Mouse (Mus musculus) testis, adult 2 months (tissue): ENCODE data around the gene Taar4. TPM values are rescaled to one million over a fixed set of nuclear protein-coding genes. Genes with fewer than 3 reads are reported as not detected.

Source experiments
- H3K27ac ChIP-seq: fragments of 200-500 bp; 2 replicates; pipeline ENCODE4 v1.5.1; 2012; ENCODE audit warnings: low read depth, low read length; ENCODE audit not compliant: control insufficient read depth, insufficient read depth
- H3K27me3 ChIP-seq: fragments of 200-500 bp; 2 replicates; pipeline ENCODE4 v1.6.1; 2012; ENCODE audit warnings: mild to moderate bottlenecking, low read length, moderate library complexity; ENCODE audit not compliant: control insufficient read depth, insufficient read depth
- H3K36me3 ChIP-seq: fragments of 200-500 bp; 2 replicates; pipeline ENCODE4 v1.6.1; 2012; ENCODE audit warnings: mild to moderate bottlenecking, low read length; ENCODE audit not compliant: control insufficient read depth, insufficient read depth
- H3K4me1 ChIP-seq: fragments of 200-500 bp; 2 replicates; pipeline ENCODE4 v1.6.1; 2012; ENCODE audit warnings: low read length; ENCODE audit not compliant: control insufficient read depth, insufficient read depth
- H3K4me3 ChIP-seq: fragments of 200-500 bp; 2 replicates; pipeline ENCODE4 v1.5.1; 2012; ENCODE audit warnings: low read depth, mild to moderate bottlenecking, low read length, moderate library complexity, mixed read lengths; ENCODE audit not compliant: control insufficient read depth
- CTCF ChIP-seq: fragments of 200-500 bp; IDR thresholded peaks from 2 replicates; pipeline ENCODE4 v1.5.1; 2012; ENCODE audit warnings: low read depth, mild to moderate bottlenecking, inconsistent platforms, low read length, moderate library complexity; ENCODE audit not compliant: control insufficient read depth, insufficient read depth, insufficient replicate concordance
- POLR2A ChIP-seq: fragments of 200-500 bp; IDR thresholded peaks from 2 replicates; pipeline ENCODE4 v1.6.1; 2012; ENCODE audit warnings: low read depth, mild to moderate bottlenecking, inconsistent platforms, low read length, moderate library complexity; ENCODE audit not compliant: control insufficient read depth
- polyA plus RNA-seq: library from polyadenylated mRNA; depleted of rRNA; stranded (reverse); fragments of >200 nt; gene quantifications from 2 replicates; pipeline ENCODE4 v1.2.3, GENCODE M21; 2012

Gene Taar4
- polyA plus RNA-seq, 1 experiment, result not detected

- Histone ChIP-seq H3K4me3 (no peak overlapping the region), H3K36me3 (no peaks in the 10 kb centered on the region), H3K4me1 (no peaks in the 10 kb centered on the region), H3K27ac (no peak overlapping the region), H3K27me3 (no peaks in the 10 kb centered on the region)
- TF ChIP-seq CTCF, result no peak
- no peak for TF ChIP-seq POLR2A
These were observed 12.3 kb upstream of the Taar4 start for GRCm38 (mm10) chr10:23948026-23948425.

GRCm38 (mm10) chr10:23949508-23950005 is 10.7 kb upstream of the Taar4 start, which contains the start of gene Taar3:
TSS of gene Taar3 (plus strand) at chr10:23949558.
- H3K27me3 ChIP-seq, result no peaks in the 10 kb centered on the region
- H3K27ac ChIP-seq, result no peak within 1 kb of the TSS
- H3K36me3 ChIP-seq, result no peaks in the 10 kb centered on the region
- TF ChIP-seq CTCF (no peak), POLR2A (no peak)
- no peaks in the 10 kb centered on the region for H3K4me1 ChIP-seq
- no peak within 1 kb of the TSS for H3K4me3 ChIP-seq

- no peak overlapping the region for H3K4me3 ChIP-seq
- TF ChIP-seq CTCF (no peak), POLR2A (no peak)
- no peak overlapping the region for H3K27ac ChIP-seq
- H3K4me1 ChIP-seq, result no peaks in the 10 kb centered on the region
- H3K36me3 ChIP-seq, result no peaks in the 10 kb centered on the region
- H3K27me3 ChIP-seq, result no peaks in the 10 kb centered on the region
These were observed 8.6 kb upstream of the Taar4 start for GRCm38 (mm10) chr10:23951714-23952113.

- Histone ChIP-seq H3K4me3 (no peak overlapping the region), H3K36me3 (no peaks in the 10 kb centered on the region), H3K27ac (no peak overlapping the region), H3K27me3 (no peaks in the 10 kb centered on the region), H3K4me1 (no peaks in the 10 kb centered on the region)
- TF ChIP-seq POLR2A, result no peak
- no peak for TF ChIP-seq CTCF
These were observed 1.2 kb upstream of the Taar4 start for GRCm38 (mm10) chr10:23959071-23959470.

GRCm38 (mm10) chr10:23963444-23963843 is 3.1 kb downstream of the Taar4 start:
- Histone ChIP-seq H3K4me1 (no peaks in the 10 kb centered on the region), H3K27me3 (no peaks in the 10 kb centered on the region), H3K4me3 (no peak overlapping the region), H3K36me3 (no peaks in the 10 kb centered on the region), H3K27ac (no peak overlapping the region)
- no peak for TF ChIP-seq POLR2A
- TF ChIP-seq CTCF, result no peak

- no peaks in the 10 kb centered on the region for H3K36me3 ChIP-seq
- no peak overlapping the region for H3K4me3 ChIP-seq
- no peak overlapping the region for H3K27ac ChIP-seq
- H3K27me3 ChIP-seq, result no peaks in the 10 kb centered on the region
- no peaks in the 10 kb centered on the region for H3K4me1 ChIP-seq
- TF ChIP-seq POLR2A, result no peak
- TF ChIP-seq CTCF, result no peak
These were observed 4.8 kb downstream of the Taar4 start for GRCm38 (mm10) chr10:23964921-23965610.

- no peaks in the 10 kb centered on the region for H3K36me3 ChIP-seq
- no peaks in the 10 kb centered on the region for H3K4me1 ChIP-seq
- H3K27ac ChIP-seq, result no peak within 1 kb of the TSS
- no peak within 1 kb of the TSS for H3K4me3 ChIP-seq
- TF ChIP-seq POLR2A, result no peak
- no peak for TF ChIP-seq CTCF
- no peaks in the 10 kb centered on the region for H3K27me3 ChIP-seq
These were observed 10.4 kb downstream of the Taar4 start, which contains the start of gene Taar5 for GRCm38 (mm10) chr10:23970656-23971165. TSS of gene Taar5 (plus strand) at chr10:23970706.
